Mouse (Mus musculus): ENCODE data around the gene Selenow. TPM values are rescaled to one million over a fixed set of nuclear protein-coding genes. Genes with fewer than 3 reads are reported as not detected.

The Selenow gene
- total and polyA plus RNA-seq, 3 experiments: 170 to 325 (median 195) TPM

GRCm38 (mm10) chr7:15894251-15894650, 28.0 kb downstream of the Selenow start:
- no peaks in the 10 kb centered on the region for H3K36me3 ChIP-seq (ENCODE audit: control insufficient read depth, insufficient read depth, low read length)
- intact Hi-C loops (cut with DNase I): loop anchor here (1.0 kb wide), 1 partner anchor 11 kb away; no protein-coding TSS in a partner anchor
- TF ChIP-seq POLR2A (IDR thresholded peaks at IDR 0.05; ENCODE audit: insufficient read depth, low read depth, low read length): no peak
- TF ChIP-seq CTCF (IDR thresholded peaks at IDR 0.05): no peak
- no peak for TF ChIP-seq EP300 (IDR thresholded peaks at IDR 0.05; ENCODE audit: insufficient read depth, low read depth, low read length)
- no peak overlapping the region for H3K9ac ChIP-seq (ENCODE audit: low read depth, low read length)
- H3K27ac ChIP-seq: no peak overlapping the region
- H3K4me3 ChIP-seq: no peak overlapping the region
- 56% methylated on average over 1 of the region's 1 CpGs for WGBS
- H3K4me1 ChIP-seq (ENCODE audit: control insufficient read depth, insufficient read depth, low read length): no peaks in the 10 kb centered on the region
- no peaks in the 10 kb centered on the region for H3K27me3 ChIP-seq (ENCODE audit: control insufficient read depth, insufficient read depth, low read length)
- DNase-seq: no peak
- H3K79me2 ChIP-seq (replicated peaks; ENCODE audit: control insufficient read depth, insufficient read depth, low read length): no peaks in the 10 kb centered on the region

GRCm38 (mm10) chr7:15884127-15884526, 38.1 kb downstream of the Selenow start:
- TF ChIP-seq CTCF (IDR thresholded peaks at IDR 0.05) (no peak), EP300 (IDR thresholded peaks at IDR 0.05; ENCODE audit: insufficient read depth, low read depth, low read length) (no peak), POLR2A (IDR thresholded peaks at IDR 0.05; ENCODE audit: insufficient read depth, low read depth, low read length) (no peak)
- Histone ChIP-seq H3K36me3 (ENCODE audit: control insufficient read depth, insufficient read depth, low read length) (no peaks in the 10 kb centered on the region), H3K4me1 (ENCODE audit: control insufficient read depth, insufficient read depth, low read length) (no peaks in the 10 kb centered on the region), H3K27me3 (ENCODE audit: control insufficient read depth, insufficient read depth, low read length) (no peaks in the 10 kb centered on the region), H3K4me3 (no peak overlapping the region), H3K9ac (ENCODE audit: low read depth, low read length) (no peak overlapping the region), H3K79me2 (replicated peaks; ENCODE audit: control insufficient read depth, insufficient read depth, low read length) (no peaks in the 10 kb centered on the region), H3K27ac (no peak overlapping the region)
- intact Hi-C loops (cut with DNase I): no loop called here
- 83% methylated on average over 2 of the region's 2 CpGs for WGBS
- DNase-seq: no peak

- no peak for DNase-seq
- intact Hi-C loops (cut with DNase I): no loop called here
- no peak within 1 kb of the TSS for H3K9ac ChIP-seq (ENCODE audit: low read depth, low read length)
- no peaks in the 10 kb centered on the region for H3K36me3 ChIP-seq (ENCODE audit: control insufficient read depth, insufficient read depth, low read length)
- no peaks in the 10 kb centered on the region for H3K27me3 ChIP-seq (ENCODE audit: control insufficient read depth, insufficient read depth, low read length)
- no peaks in the 10 kb centered on the region for H3K4me1 ChIP-seq (ENCODE audit: control insufficient read depth, insufficient read depth, low read length)
- H3K79me2 ChIP-seq (replicated peaks; ENCODE audit: control insufficient read depth, insufficient read depth, low read length): no peaks in the 10 kb centered on the region
- TF ChIP-seq EP300 (IDR thresholded peaks at IDR 0.05; ENCODE audit: insufficient read depth, low read depth, low read length) (no peak), POLR2A (IDR thresholded peaks at IDR 0.05; ENCODE audit: insufficient read depth, low read depth, low read length) (no peak), CTCF (IDR thresholded peaks at IDR 0.05) (no peak)
- WGBS: 79% methylated on average over 2 of the region's 2 CpGs
- no peak within 1 kb of the TSS for H3K27ac ChIP-seq
- no peak within 1 kb of the TSS for H3K4me3 ChIP-seq
Observed at GRCm38 (mm10) chr7:15882317-15882716, 39.9 kb downstream of the Selenow start, which contains the start of gene Crxos. Gene Crxos, plus strand, starts transcription at chr7:15882617.

GRCm38 (mm10) chr7:15881831-15882230, 40.4 kb downstream of the Selenow start:
- no peak for DNase-seq
- no peaks in the 10 kb centered on the region for H3K79me2 ChIP-seq (replicated peaks; ENCODE audit: control insufficient read depth, insufficient read depth, low read length)
- intact Hi-C loops (cut with DNase I): no loop called here
- H3K27me3 ChIP-seq (ENCODE audit: control insufficient read depth, insufficient read depth, low read length): no peaks in the 10 kb centered on the region
- no peak overlapping the region for H3K27ac ChIP-seq
- H3K4me3 ChIP-seq: no peak overlapping the region
- H3K4me1 ChIP-seq (ENCODE audit: control insufficient read depth, insufficient read depth, low read length): no peaks in the 10 kb centered on the region
- no peaks in the 10 kb centered on the region for H3K36me3 ChIP-seq (ENCODE audit: control insufficient read depth, insufficient read depth, low read length)
- 56% methylated on average over 3 of the region's 3 CpGs for WGBS
- no peak overlapping the region for H3K9ac ChIP-seq (ENCODE audit: low read depth, low read length)
- no peak for TF ChIP-seq CTCF (IDR thresholded peaks at IDR 0.05)
- no peak for TF ChIP-seq POLR2A (IDR thresholded peaks at IDR 0.05; ENCODE audit: insufficient read depth, low read depth, low read length)
- no peak for TF ChIP-seq EP300 (IDR thresholded peaks at IDR 0.05; ENCODE audit: insufficient read depth, low read depth, low read length)

- Histone ChIP-seq H3K36me3 (ENCODE audit: control insufficient read depth, insufficient read depth, low read length) (no peaks in the 10 kb centered on the region), H3K27me3 (ENCODE audit: control insufficient read depth, insufficient read depth, low read length) (no peaks in the 10 kb centered on the region), H3K4me1 (ENCODE audit: control insufficient read depth, insufficient read depth, low read length) (no peaks in the 10 kb centered on the region), H3K4me3 (no peak overlapping the region), H3K79me2 (replicated peaks; ENCODE audit: control insufficient read depth, insufficient read depth, low read length) (no peaks in the 10 kb centered on the region), H3K9ac (ENCODE audit: low read depth, low read length) (no peak overlapping the region), H3K27ac (no peak overlapping the region)
- 11% methylated on average over 7 of the region's 7 CpGs for WGBS
- intact Hi-C loops (cut with DNase I): no loop called here
- TF ChIP-seq CTCF (IDR thresholded peaks at IDR 0.05) (no peak), POLR2A (IDR thresholded peaks at IDR 0.05; ENCODE audit: insufficient read depth, low read depth, low read length) (no peak), EP300 (IDR thresholded peaks at IDR 0.05; ENCODE audit: insufficient read depth, low read depth, low read length) (no peak)
- DNase-seq: no peak
Observed at GRCm38 (mm10) chr7:15881388-15881787, 40.8 kb downstream of the Selenow start.

GRCm38 (mm10) chr7:15879756-15880155, 42.4 kb downstream of the Selenow start, which contains the start of gene Crx:
Gene Crx, minus strand, starts transcription at chr7:15879968.
- no peak within 1 kb of the TSS for H3K4me3 ChIP-seq
- no peak within 1 kb of the TSS for H3K27ac ChIP-seq
- H3K79me2 ChIP-seq (replicated peaks; ENCODE audit: control insufficient read depth, insufficient read depth, low read length): no peaks in the 10 kb centered on the region
- 25% methylated on average over 4 of the region's 4 CpGs for WGBS
- TF ChIP-seq EP300 (IDR thresholded peaks at IDR 0.05; ENCODE audit: insufficient read depth, low read depth, low read length) (no peak), POLR2A (IDR thresholded peaks at IDR 0.05; ENCODE audit: insufficient read depth, low read depth, low read length) (no peak), CTCF (IDR thresholded peaks at IDR 0.05) (no peak)
- no peaks in the 10 kb centered on the region for H3K36me3 ChIP-seq (ENCODE audit: control insufficient read depth, insufficient read depth, low read length)
- intact Hi-C loops (cut with DNase I): no loop called here
- H3K27me3 ChIP-seq (ENCODE audit: control insufficient read depth, insufficient read depth, low read length): no peaks in the 10 kb centered on the region
- H3K9ac ChIP-seq (ENCODE audit: low read depth, low read length): no peak within 1 kb of the TSS
- DNase-seq: no peak
- H3K4me1 ChIP-seq (ENCODE audit: control insufficient read depth, insufficient read depth, low read length): no peaks in the 10 kb centered on the region

Other genes with a start within 250 kb of the Selenow start
- gene Obox5, start 172.3 kb downstream of the Selenow start, total RNA-seq (2021): not detected
- gene Obox5, start 172.3 kb downstream of the Selenow start, polyA plus RNA-seq (2012; rRNA removed): not detected in 2 replicates
- gene Obox6, start 82.7 kb downstream of the Selenow start, total RNA-seq (2021): not detected
- not detected in 2 replicates for gene Obox6, start 82.7 kb downstream of the Selenow start, polyA plus RNA-seq (2012; rRNA removed)
- gene Crx, start 42.4 kb downstream of the Selenow start, total RNA-seq (2021): not detected
- not detected in 2 replicates for gene Crx, start 42.4 kb downstream of the Selenow start, polyA plus RNA-seq (2012; rRNA removed)
- not detected for gene Crxos, start 39.8 kb downstream of the Selenow start, total RNA-seq (2021)
- not detected in 2 replicates for gene Crxos, start 39.8 kb downstream of the Selenow start, polyA plus RNA-seq (2012; rRNA removed)
- 100 to 1,000 TPM; 117 to 143 TPM for gene Nop53, start 23.7 kb upstream of the Selenow start, total RNA-seq (2021)
- gene Nop53, start 23.7 kb upstream of the Selenow start, polyA plus RNA-seq (2012; rRNA removed): 56.3 and 60.0 TPM in 2 replicates
- gene Ehd2, start 45.2 kb upstream of the Selenow start, total RNA-seq (2021): 10 to 100 TPM; 76.8 to 91.3 TPM
- gene Ehd2, start 45.2 kb upstream of the Selenow start, polyA plus RNA-seq (2012; rRNA removed): 81.9 and 100 TPM in 2 replicates
- 1 to 10 TPM; 5.8 to 7.5 TPM for gene Bicra, start 125.5 kb upstream of the Selenow start, total RNA-seq (2021)
- 5.9 and 8.4 TPM in 2 replicates for gene Bicra, start 125.5 kb upstream of the Selenow start, polyA plus RNA-seq (2012; rRNA removed)
- not detected for gene Zfp541, start 139.4 kb upstream of the Selenow start, total RNA-seq (2021)
- gene Zfp541, start 139.4 kb upstream of the Selenow start, polyA plus RNA-seq (2012; rRNA removed): 0.02 and 0.03 TPM in 2 replicates
- 10 to 100 TPM; 74.0 to 95.3 TPM for gene Napa, start 176.1 kb upstream of the Selenow start, total RNA-seq (2021)
- gene Napa, start 176.1 kb upstream of the Selenow start, polyA plus RNA-seq (2012; rRNA removed): 147 and 165 TPM in 2 replicates
- gene Kptn, start 197.5 kb upstream of the Selenow start, total RNA-seq (2021): 10 to 100 TPM; 17.8 to 20.6 TPM
- 38.3 and 45.2 TPM in 2 replicates for gene Kptn, start 197.5 kb upstream of the Selenow start, polyA plus RNA-seq (2012; rRNA removed)
- gene Slc8a2, start 207.4 kb upstream of the Selenow start, total RNA-seq (2021): under 1 TPM; 0.50 to 0.84 TPM
- 0.61 and 0.96 TPM in 2 replicates for gene Slc8a2, start 207.4 kb upstream of the Selenow start, polyA plus RNA-seq (2012; rRNA removed)

All from heart, adult 2 months (tissue).